Mouse (Mus musculus): ENCODE measurements around the gene Ccdc162. TPM values are rescaled to one million over a fixed set of nuclear protein-coding genes. Genes with fewer than 3 reads are reported as not detected.
A peak's percentile ranks its signal among the peaks of the same experiment; 100 is the strongest.

Ccdc162 gene
- polyA plus RNA-seq, 1 experiment from 2014 or later = 0.42 TPM

DNA sequence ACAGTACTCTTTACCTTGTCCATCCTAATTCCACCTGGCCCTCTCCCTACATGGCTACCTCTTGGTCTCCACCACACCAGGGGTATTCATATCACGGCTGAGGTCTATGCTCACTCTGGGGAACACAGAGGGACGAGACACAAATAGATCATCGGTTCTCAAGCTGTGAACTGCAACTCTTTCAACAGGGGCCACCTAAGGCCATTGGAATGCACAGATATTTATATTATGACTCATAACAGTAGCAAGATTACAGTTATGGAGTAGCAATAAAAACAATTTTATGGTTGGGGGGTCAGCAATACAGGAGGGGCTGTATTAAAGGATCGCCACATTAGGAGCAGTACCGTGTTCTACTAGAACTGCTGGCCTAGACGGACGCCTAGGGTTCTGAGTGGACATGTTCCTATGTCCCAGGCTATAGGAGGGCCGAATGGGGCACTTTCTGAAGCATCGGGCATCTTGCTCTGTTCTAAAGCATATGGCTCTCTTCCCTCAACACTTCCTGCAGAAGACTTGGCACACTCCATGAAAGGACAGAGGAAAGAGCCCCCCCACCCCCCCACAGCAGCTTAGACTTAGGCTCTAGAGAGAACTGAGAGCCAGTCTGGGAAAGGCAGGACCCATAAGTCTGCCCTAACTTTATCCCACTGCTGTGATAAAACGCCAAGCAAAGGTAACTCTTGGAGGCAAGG, 154.6 kb downstream of the Ccdc162 start:
- no peak for DNase-seq (ENCODE audit: low spot score)

GRCm38 (mm10) chr10:41558401-41558800, 158.0 kb downstream of the Ccdc162 start:
- peaks cover 9% of the 10 kb centered on the region; the same call in 1 of the 2 replicates for H3K9me3 ChIP-seq
- WGBS = 95% methylated on average over 1 of the region's 1 CpGs
- DNase-seq (ENCODE audit: low spot score) = no peak

More for the DNA sequence above, 154.6 kb downstream of the Ccdc162 start:
- WGBS = 92% methylated on average over 10 of the region's 10 CpGs
- Histone ChIP-seq H3K4me1 (peaks cover 10% of the 10 kb centered on the region), H3K27me3 (replicated peaks; ENCODE audit: low read depth, poor library complexity, severe bottlenecking) (no peaks in the 10 kb centered on the region), H3K36me3 (replicated peaks) (no peaks in the 10 kb centered on the region), H3K27ac (replicated peaks) (no peak overlapping the region), H3K9me3 (peaks cover 9% of the 10 kb centered on the region; the same call in 1 of the 2 replicates), H3K4me3 (no peak overlapping the region)

DNA sequence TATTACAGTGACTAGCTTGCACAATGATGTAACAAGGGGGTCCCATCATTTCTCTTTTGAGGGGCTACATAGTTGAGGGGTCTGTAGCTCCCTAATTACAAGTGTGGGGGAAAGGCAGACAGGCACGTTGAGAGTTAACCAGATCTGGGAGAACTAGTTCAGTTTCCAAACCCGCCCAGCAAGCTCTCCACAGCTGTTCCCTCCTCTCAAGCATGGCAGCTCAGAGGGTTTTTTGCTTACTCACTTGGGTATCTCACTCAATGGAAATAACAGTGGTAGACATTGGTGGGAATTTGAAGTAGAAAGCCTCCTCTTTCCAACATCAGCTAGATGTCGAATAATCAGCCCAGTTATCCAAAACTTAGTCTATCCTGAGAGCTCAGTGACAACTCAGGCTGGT, 161.4 kb downstream of the Ccdc162 start:
- 85% methylated on average over 3 of the region's 3 CpGs for WGBS
- no peak overlapping the region for H3K27ac ChIP-seq (replicated peaks)
- no peaks in the 10 kb centered on the region for H3K36me3 ChIP-seq (replicated peaks)
- no peak for DNase-seq (ENCODE audit: low spot score)
- H3K4me3 ChIP-seq = no peak overlapping the region
- H3K27me3 ChIP-seq (replicated peaks; ENCODE audit: low read depth, poor library complexity, severe bottlenecking) = no peaks in the 10 kb centered on the region
- peaks cover 34% of the 10 kb centered on the region for H3K4me1 ChIP-seq
- H3K9me3 ChIP-seq = no peaks in the 10 kb centered on the region; the same call in 1 of the 2 replicates

More at GRCm38 (mm10) chr10:41558401-41558800, 158.0 kb downstream of the Ccdc162 start:
- no peak overlapping the region for H3K27ac ChIP-seq (replicated peaks)
- no peak overlapping the region for H3K4me3 ChIP-seq
- H3K27me3 ChIP-seq (replicated peaks; ENCODE audit: low read depth, poor library complexity, severe bottlenecking) = no peaks in the 10 kb centered on the region
- peaks cover 6% of the 10 kb centered on the region for H3K4me1 ChIP-seq
- H3K36me3 ChIP-seq (replicated peaks) = no peaks in the 10 kb centered on the region

- peaks cover 9% of the 10 kb centered on the region for H3K9me3 ChIP-seq
- no peak for DNase-seq (ENCODE audit: low spot score)
- H3K4me1 ChIP-seq = peaks cover 34% of the 10 kb centered on the region
- H3K4me3 ChIP-seq = no peak overlapping the region
- H3K27ac ChIP-seq (replicated peaks) = peak overlapping the region; percentile 69; the same call in 1 of the 2 replicates
- H3K36me3 ChIP-seq (replicated peaks) = peaks cover 4% of the 10 kb centered on the region; the same call in 1 of the 2 replicates
- 86% methylated on average over 4 of the region's 4 CpGs for WGBS
- no peaks in the 10 kb centered on the region for H3K27me3 ChIP-seq (replicated peaks; ENCODE audit: low read depth, poor library complexity, severe bottlenecking)
Observed at GRCm38 (mm10) chr10:41553711-41554110, 162.7 kb downstream of the Ccdc162 start.

DNA sequence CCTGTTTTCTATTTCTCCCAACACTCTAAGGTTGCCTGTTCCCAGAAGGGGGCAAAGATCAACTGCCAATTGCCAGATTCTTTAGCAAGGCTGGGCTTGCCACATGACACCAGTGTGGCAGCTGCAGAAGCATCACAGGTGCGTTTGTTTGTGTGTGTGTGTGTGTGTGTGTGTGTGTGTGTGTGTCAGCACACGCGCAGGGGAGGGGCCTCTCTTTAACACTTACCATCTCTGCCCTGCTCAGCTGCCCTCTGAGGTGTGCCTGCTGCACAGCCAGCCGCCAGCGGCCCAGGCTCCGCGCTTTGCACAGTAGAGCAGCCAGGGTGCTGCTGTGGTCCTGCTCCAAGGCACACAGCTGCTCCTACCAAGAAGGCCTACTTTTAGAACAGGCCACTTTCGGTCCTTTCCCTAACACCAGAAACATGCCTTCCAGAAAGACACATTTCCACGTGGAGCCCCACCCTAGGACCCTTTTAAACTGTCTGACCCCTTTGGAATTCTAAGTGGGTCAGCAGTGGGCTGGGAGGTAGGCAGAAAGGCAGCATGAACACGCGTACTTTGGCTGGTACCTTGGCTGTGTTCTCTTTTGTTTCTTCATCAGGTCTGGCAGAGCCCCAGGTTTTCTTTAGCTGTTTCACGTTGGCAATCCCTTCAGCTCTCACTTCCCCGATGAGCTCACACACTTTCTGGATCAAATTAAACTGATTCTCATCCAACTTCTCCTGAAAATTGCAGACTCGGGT, 163.4 kb downstream of the Ccdc162 start:
- Histone ChIP-seq H3K9me3 (peaks cover 9% of the 10 kb centered on the region), H3K4me3 (0 out of 2 replicates have a peak overlapping the region, but pooled peaks have one; percentile 13), H3K4me1 (peaks cover 34% of the 10 kb centered on the region), H3K36me3 (replicated peaks) (peaks cover 6% of the 10 kb centered on the region; the same call in 1 of the 2 replicates), H3K27me3 (replicated peaks; ENCODE audit: low read depth, poor library complexity, severe bottlenecking) (no peaks in the 10 kb centered on the region), H3K27ac (replicated peaks) (peak overlapping the region; percentile 69)
- DNase-seq (ENCODE audit: low spot score) = peak; percentile 79
- 41% methylated on average over 14 of the region's 14 CpGs for WGBS

GRCm38 (mm10) chr10:41552319-41552718, 164.1 kb downstream of the Ccdc162 start:
- H3K27me3 ChIP-seq (replicated peaks; ENCODE audit: low read depth, poor library complexity, severe bottlenecking) = no peaks in the 10 kb centered on the region
- peaks cover 34% of the 10 kb centered on the region for H3K4me1 ChIP-seq
- peak overlapping the region; percentile 24 for H3K27ac ChIP-seq (replicated peaks)
- DNase-seq (ENCODE audit: low spot score) = no peak
- no peak overlapping the region for H3K4me3 ChIP-seq
- H3K36me3 ChIP-seq (replicated peaks) = peaks cover 6% of the 10 kb centered on the region; the same call in 1 of the 2 replicates
- 27% methylated on average over 3 of the region's 3 CpGs for WGBS
- H3K9me3 ChIP-seq = peaks cover 9% of the 10 kb centered on the region

GRCm38 (mm10) chr10:41550711-41551110, 165.7 kb downstream of the Ccdc162 start:
- WGBS = 67% methylated on average over 7 of the region's 7 CpGs
- no peak for DNase-seq (ENCODE audit: low spot score)
- Histone ChIP-seq H3K27ac (replicated peaks) (no peak overlapping the region), H3K27me3 (replicated peaks; ENCODE audit: low read depth, poor library complexity, severe bottlenecking) (no peaks in the 10 kb centered on the region), H3K4me1 (peaks cover 34% of the 10 kb centered on the region), H3K9me3 (peaks cover 9% of the 10 kb centered on the region), H3K36me3 (replicated peaks) (peaks cover 6% of the 10 kb centered on the region; the same call in 1 of the 2 replicates), H3K4me3 (no peak overlapping the region)

DNA sequence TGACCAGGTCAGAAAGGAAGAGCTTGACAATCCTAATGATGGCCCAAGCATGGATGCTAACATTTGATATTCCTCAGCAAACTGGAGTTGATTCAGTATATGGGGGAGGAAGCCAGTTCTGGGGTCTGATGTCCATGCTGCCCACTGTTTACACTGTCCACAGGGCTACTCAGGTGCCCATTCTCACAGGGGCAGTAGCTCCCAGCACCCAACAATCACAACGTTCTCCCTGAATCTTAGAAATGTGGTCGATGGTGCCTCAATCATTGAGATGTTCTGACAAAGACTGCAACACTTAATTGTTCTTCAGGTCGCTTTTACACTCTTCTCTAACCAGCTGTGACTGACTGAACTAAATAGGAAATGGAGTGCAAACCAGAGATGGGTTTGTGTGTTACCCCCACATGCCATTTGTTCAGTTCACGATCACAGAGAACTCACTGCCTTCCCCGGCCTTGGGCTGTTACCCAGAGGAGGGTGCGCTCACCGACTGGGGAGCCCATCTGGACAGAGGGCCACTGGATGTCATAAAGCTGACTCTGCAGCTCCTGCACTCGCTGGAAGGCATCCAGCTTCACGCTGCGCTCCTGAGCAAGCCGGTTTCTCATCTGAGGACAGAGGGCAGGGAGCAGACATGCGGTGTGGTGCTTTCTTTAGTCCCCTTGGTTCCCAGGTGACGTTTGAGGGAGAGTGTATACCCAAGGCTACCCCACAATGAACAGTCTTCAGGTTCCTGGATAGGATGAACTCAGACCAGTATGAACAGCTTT, 169.9 kb downstream of the Ccdc162 start:
- Histone ChIP-seq H3K36me3 (replicated peaks) (peaks cover 6% of the 10 kb centered on the region; the same call in 1 of the 2 replicates), H3K4me1 (peaks cover 28% of the 10 kb centered on the region), H3K27me3 (replicated peaks; ENCODE audit: low read depth, poor library complexity, severe bottlenecking) (no peaks in the 10 kb centered on the region), H3K27ac (replicated peaks) (no peak overlapping the region), H3K9me3 (peaks cover 9% of the 10 kb centered on the region), H3K4me3 (no peak overlapping the region)
- DNase-seq (ENCODE audit: low spot score) = no peak
- WGBS = 67% methylated on average over 13 of the region's 13 CpGs

GRCm38 (mm10) chr10:41545224-41545755, 171.1 kb downstream of the Ccdc162 start:
- 57% methylated on average over 7 of the region's 7 CpGs for WGBS
- DNase-seq (ENCODE audit: low spot score) = no peak
- Histone ChIP-seq H3K9me3 (peaks cover 9% of the 10 kb centered on the region), H3K4me3 (no peak overlapping the region), H3K27me3 (replicated peaks; ENCODE audit: low read depth, poor library complexity, severe bottlenecking) (no peaks in the 10 kb centered on the region), H3K4me1 (peaks cover 19% of the 10 kb centered on the region), H3K36me3 (replicated peaks) (peaks cover 6% of the 10 kb centered on the region; the same call in 1 of the 2 replicates), H3K27ac (replicated peaks) (no peak overlapping the region)

GRCm38 (mm10) chr10:41544481-41545190, 171.8 kb downstream of the Ccdc162 start:
- Histone ChIP-seq H3K27me3 (replicated peaks; ENCODE audit: low read depth, poor library complexity, severe bottlenecking) (no peaks in the 10 kb centered on the region), H3K4me3 (no peak overlapping the region), H3K36me3 (replicated peaks) (peaks cover 6% of the 10 kb centered on the region; the same call in 1 of the 2 replicates), H3K4me1 (peaks cover 18% of the 10 kb centered on the region), H3K27ac (replicated peaks) (no peak overlapping the region), H3K9me3 (peaks cover 6% of the 10 kb centered on the region)
- no peak for DNase-seq (ENCODE audit: low spot score)
- WGBS = 4% methylated on average over 7 of the region's 7 CpGs

- Histone ChIP-seq H3K36me3 (replicated peaks) (peaks cover 9% of the 10 kb centered on the region), H3K27ac (replicated peaks) (no peak overlapping the region)
- WGBS = 78% methylated on average over 2 of the region's 2 CpGs
Observed at GRCm38 (mm10) chr10:41543844-41544243, 172.6 kb downstream of the Ccdc162 start.

More at GRCm38 (mm10) chr10:41543844-41544243, 172.6 kb downstream of the Ccdc162 start:
- peaks cover 18% of the 10 kb centered on the region for H3K4me1 ChIP-seq
- peaks cover under 1% of the 10 kb centered on the region; the same call in 1 of the 2 replicates for H3K9me3 ChIP-seq
- no peaks in the 10 kb centered on the region for H3K27me3 ChIP-seq (replicated peaks; ENCODE audit: low read depth, poor library complexity, severe bottlenecking)
- DNase-seq (ENCODE audit: low spot score) = no peak
- no peak overlapping the region for H3K4me3 ChIP-seq

Measured in embryonic facial prominence, embryonic 10.5 days (tissue).